Comparison of ENCODE assay signal across 8 mouse cellular contexts in the genomic region with DNA sequence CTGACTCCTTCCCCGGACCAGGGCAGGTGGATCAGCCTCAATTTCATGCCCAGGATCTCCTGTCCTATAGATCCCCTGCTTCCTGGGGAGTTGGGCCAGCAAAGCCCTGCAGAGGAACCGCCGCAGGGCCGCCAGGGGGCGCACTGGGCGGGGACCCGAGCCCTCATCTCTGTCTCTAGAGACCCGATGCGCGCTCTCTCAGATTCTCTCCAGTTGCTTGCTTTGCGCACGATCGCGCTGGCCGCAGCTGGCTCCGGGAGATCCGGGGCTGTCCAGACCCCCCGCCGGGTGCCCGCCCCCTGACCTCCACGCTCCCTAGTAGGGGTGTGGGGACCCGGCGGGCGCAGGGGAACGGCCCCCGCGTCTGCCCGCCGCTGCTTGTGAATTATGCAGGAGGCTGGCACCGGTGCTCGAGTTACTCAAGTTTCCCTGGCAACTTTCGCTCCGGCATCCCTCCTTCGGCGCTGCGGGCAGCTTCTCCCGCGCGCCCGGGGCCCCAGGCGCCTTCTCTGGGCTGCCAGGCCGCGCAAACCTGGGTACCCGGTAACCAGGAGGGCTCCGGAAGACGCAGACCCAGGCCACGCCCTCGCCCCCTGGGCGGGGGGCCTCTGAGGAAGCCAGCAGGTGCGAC. TPM values are rescaled to one million over a fixed set of nuclear protein-coding genes. Genes with fewer than 3 reads are reported as not detected.
DNase-seq lines count a peak whose midpoint lies in the region; ATAC-seq and TF ChIP-seq lines count a peak whose summit lies in the region.
"Had no signal": no experiment of that assay in that cellular context is flagged by ENCODE, and none has a peak within 500 bp of the region (broad histone marks: within the 10 kb centered on the region; RNA-seq: fewer than 3 reads in every experiment).

No protein-coding gene starts in this region.

- H3K4me1 ChIP-seq in cortical plate, adult 2 months (ENCODE audit: control insufficient read depth, insufficient read depth, low read length): no peaks in the 10 kb centered on the region
- peaks cover 26% of the 10 kb centered on the region for H3K4me1 ChIP-seq in kidney, adult 2 months (ENCODE audit: control insufficient read depth, insufficient read depth, low read length)
- H3K4me1 ChIP-seq in limb, embryonic 14.5 days (ENCODE audit: control insufficient read depth, insufficient read depth, low read length): 0 out of 2 replicates have a peak, but pooled peaks cover 3% of the 10 kb centered on the region
- peaks cover 16% of the 10 kb centered on the region; the same call in 1 of the 2 replicates for H3K4me1 ChIP-seq in midbrain, embryonic 16.5 days (ENCODE audit: control insufficient read depth, insufficient read depth, low read length)

- H3K9me3 ChIP-seq in limb, embryonic 14.5 days (ENCODE audit: control insufficient read depth, low read length): no peaks in the 10 kb centered on the region
- H3K9me3 ChIP-seq in midbrain, embryonic 16.5 days (replicated peaks; ENCODE audit: control insufficient read depth, low read length, poor library complexity, severe bottlenecking): no peaks in the 10 kb centered on the region

- no peaks in the 10 kb centered on the region for H3K27me3 ChIP-seq in kidney, adult 2 months (replicated peaks; ENCODE audit: control insufficient read depth, insufficient read depth, low read length)
- peaks cover 60% of the 10 kb centered on the region for H3K27me3 ChIP-seq in limb, embryonic 14.5 days (ENCODE audit: control insufficient read depth, insufficient read depth, low read length)
- peaks cover 42% of the 10 kb centered on the region for H3K27me3 ChIP-seq in midbrain, embryonic 16.5 days (ENCODE audit: control insufficient read depth, insufficient read depth, low read depth, low read length)
- H3K27me3 ChIP-seq in splenic B cell, adult 2 months (ENCODE audit: control insufficient read depth, insufficient read depth, low read length, poor library complexity, severe bottlenecking): no peaks in the 10 kb centered on the region

- TF ChIP-seq POLR2A in cortical plate, adult 2 months (IDR thresholded peaks at IDR 0.05; ENCODE audit: extremely low read depth, insufficient read depth, low read length): no peak
- TF ChIP-seq POLR2A in kidney, adult 2 months (IDR thresholded peaks at IDR 0.05; ENCODE audit: low read depth, low read length): no peak
- TF ChIP-seq POLR2A in limb, embryonic 14.5 days (IDR thresholded peaks at IDR 0.05; ENCODE audit: borderline replicate concordance, extremely low read depth, insufficient read depth, insufficient read length): no peak

- under 1% methylated on average over 50 of the region's 50 CpGs for WGBS in kidney, adult 2 months
- WGBS in limb, embryonic 14.5 days: 0% methylated on average over 49 of the region's 50 CpGs
- under 1% methylated on average over 42 of the region's 50 CpGs for WGBS in midbrain, embryonic 16.5 days

- no peaks in the 10 kb centered on the region for H3K36me3 ChIP-seq in kidney, adult 2 months (ENCODE audit: control insufficient read depth, insufficient read depth, low read length)
- no peaks in the 10 kb centered on the region for H3K36me3 ChIP-seq in limb, embryonic 14.5 days (ENCODE audit: control insufficient read depth, insufficient read depth, low read length)
- no peaks in the 10 kb centered on the region for H3K36me3 ChIP-seq in midbrain, embryonic 16.5 days (ENCODE audit: control insufficient read depth, insufficient read depth, low read length)
- no peaks in the 10 kb centered on the region for H3K36me3 ChIP-seq in splenic B cell, adult 2 months (ENCODE audit: control insufficient read depth, insufficient read depth, low read length, poor library complexity, severe bottlenecking)

- DNase-seq in adrenal gland, adult 2 months: peak; percentile 78
- DNase-seq in gastrocnemius, postnatal 25 days: peak; percentile 12
- peak; percentile 90 for DNase-seq in kidney, adult 2 months
- peak; percentile 60 for DNase-seq in limb, embryonic 14.5 days (ENCODE audit: low spot score)
- peak; percentile 32 for DNase-seq in splenic B cell, adult 2 months (ENCODE audit: low read depth, low spot score)

- peak overlapping the region; percentile 85 for H3K4me2 ChIP-seq in limb, embryonic 14.5 days (replicated peaks; ENCODE audit: low read depth, low read length, severe bottlenecking)
- peak overlapping the region; percentile 99 for H3K4me2 ChIP-seq in midbrain, embryonic 16.5 days (ENCODE audit: low read length)

- H3K27ac ChIP-seq in cortical plate, adult 2 months (ENCODE audit: insufficient read depth, low read length): no peak overlapping the region
- peak overlapping the region; percentile 47 for H3K27ac ChIP-seq in kidney, adult 2 months (ENCODE audit: insufficient read depth, low read depth, low read length)
- H3K27ac ChIP-seq in limb, embryonic 14.5 days (replicated peaks; ENCODE audit: low read depth, low read length): no peak overlapping the region
- H3K27ac ChIP-seq in midbrain, embryonic 16.5 days (ENCODE audit: low read length): no peak overlapping the region

- 0 out of 2 replicates have a peak, but pooled peaks have one; percentile 44 for ATAC-seq in limb, embryonic 14.5 days (ENCODE audit: low FRiP score, low read depth)
- ATAC-seq in midbrain, embryonic 16.5 days: peak; percentile 86

- TF ChIP-seq CTCF in cortical plate, adult 2 months (IDR thresholded peaks at IDR 0.05; ENCODE audit: extremely low read depth, insufficient read depth, low read length): no peak
- peak; percentile 64 for TF ChIP-seq CTCF in kidney, adult 2 months (conservative IDR thresholded peaks at IDR 0.05; ENCODE audit: insufficient read depth, insufficient read length, low read depth, low read length)

- H3K9ac ChIP-seq in limb, embryonic 14.5 days (ENCODE audit: low read depth, low read length, severe bottlenecking): peak overlapping the region; percentile 0; the same call in 1 of the 2 replicates
- peak overlapping the region; percentile 69 for H3K9ac ChIP-seq in midbrain, embryonic 16.5 days (ENCODE audit: low read depth, low read length)

- H3K4me3 ChIP-seq in cortical plate, adult 2 months (ENCODE audit: insufficient read depth, low read length): peak overlapping the region; percentile 37; the same call in 1 of the 2 replicates
- H3K4me3 ChIP-seq in kidney, adult 2 months (ENCODE audit: insufficient read depth, low read depth, low read length): peak overlapping the region; percentile 51
- H3K4me3 ChIP-seq in limb, embryonic 14.5 days (replicated peaks; ENCODE audit: low read length): peak overlapping the region; percentile 48
- H3K4me3 ChIP-seq in midbrain, embryonic 16.5 days (ENCODE audit: low read depth, low read length): peak overlapping the region; percentile 58

RNA-seq across cellular contexts. Expression of gene Shank2, which starts 22.9 kb away (rescaled TPM):
- total RNA-seq in adrenal gland, adult 2 months (2021): 10 to 100 TPM in 1 of 2 experiments, 1 to 10 TPM in 1; 3.7 to 20.0 TPM
- polyA plus RNA-seq in adrenal gland, adult 2 months (2012; rRNA removed): 1.4 and 2.4 TPM in 2 replicates
- 69.7 and 71.0 TPM in 2 replicates for polyA plus RNA-seq in cortical plate, adult 2 months (2012; rRNA removed)
- total RNA-seq in gastrocnemius, postnatal 25 days (2021): under 1 TPM; 0.05 to 0.08 TPM
- 16.1 and 17.1 TPM in 2 replicates for polyA plus RNA-seq in kidney, adult 2 months (2012; rRNA removed)
- polyA plus RNA-seq in limb, embryonic 14.5 days (2012; rRNA removed): 0.81 and 0.89 TPM in 2 replicates
- 0.33 and 0.59 TPM in 2 replicates for polyA plus RNA-seq in limb, embryonic 14.5 days (2014; fragmentation: Nextera tagmentation; extraction: Ambion mirVana)
- 10.0 and 10.5 TPM in 2 replicates for polyA plus RNA-seq in midbrain, embryonic 16.5 days (2015; fragmentation: Nextera tagmentation; extraction: Ambion mirVana)
- total RNA-seq: neutrophil, adult 5-6 weeks had no signal

Comparison
In these comparisons a context has a peak if more than half of its experiments do, and no peak if none do; other contexts are left out.
1. DNase-seq: peak in every context shown above with its lines; median percentile 90 in kidney, adult 2 months; 78 in adrenal gland, adult 2 months; 60 in limb, embryonic 14.5 days; 32 in splenic B cell, adult 2 months; 12 in gastrocnemius, postnatal 25 days.